Mouse (Mus musculus): ENCODE measurements at regions not wholly inside any gene's neighbourhood (a gene's known extent, or its start where the extent isn't known, plus 50 kb on each side); places are given as distances from the start of the nearest gene placed in this dataset.

- intact Hi-C loops (cut with DNase I) = no loop called here
- DNase-seq = no peak
These were observed 491.6 kb upstream of the Kif2a start for GRCm38 (mm10) chr13:107513274-107514146.

GRCm38 (mm10) chr13:107507336-107507735, 485.4 kb upstream of the Kif2a start:
- no peak for DNase-seq
- intact Hi-C loops (cut with DNase I) = no loop called here

DNA sequence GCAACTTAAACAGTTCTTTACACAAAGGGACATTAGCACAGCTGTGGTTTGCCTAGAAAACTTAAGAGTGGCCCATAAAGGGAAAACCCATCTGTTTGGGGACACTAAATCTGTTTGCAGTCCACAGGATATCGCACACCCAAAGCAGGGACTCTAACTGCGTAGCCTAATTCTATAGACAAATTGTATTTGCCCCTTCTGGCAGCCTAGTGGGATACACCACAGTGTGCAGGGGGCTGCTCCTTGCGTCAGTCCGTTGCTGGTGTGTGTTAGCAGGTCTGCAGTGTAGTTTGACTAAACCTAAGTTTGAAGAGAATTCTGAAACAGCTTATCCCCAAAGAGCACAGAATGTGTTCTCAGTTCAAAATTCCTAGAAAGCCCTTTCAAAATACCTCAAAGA, 484.9 kb upstream of the Kif2a start:
- no peak for DNase-seq
- intact Hi-C loops (cut with DNase I) = no loop called here

GRCm38 (mm10) chr13:107505318-107505717, 483.4 kb upstream of the Kif2a start:
- no peak for DNase-seq
- intact Hi-C loops (cut with DNase I) = no loop called here

GRCm38 (mm10) chr13:107502261-107502660, 480.3 kb upstream of the Kif2a start:
- intact Hi-C loops (cut with DNase I) = no loop called here
- no peak for DNase-seq

GRCm38 (mm10) chr13:107500776-107501489, 479.0 kb upstream of the Kif2a start:
- intact Hi-C loops (cut with DNase I) = no loop called here
- DNase-seq = no peak

GRCm38 (mm10) chr13:107499296-107499695, 477.4 kb upstream of the Kif2a start:
- DNase-seq = no peak
- intact Hi-C loops (cut with DNase I) = no loop called here

DNA sequence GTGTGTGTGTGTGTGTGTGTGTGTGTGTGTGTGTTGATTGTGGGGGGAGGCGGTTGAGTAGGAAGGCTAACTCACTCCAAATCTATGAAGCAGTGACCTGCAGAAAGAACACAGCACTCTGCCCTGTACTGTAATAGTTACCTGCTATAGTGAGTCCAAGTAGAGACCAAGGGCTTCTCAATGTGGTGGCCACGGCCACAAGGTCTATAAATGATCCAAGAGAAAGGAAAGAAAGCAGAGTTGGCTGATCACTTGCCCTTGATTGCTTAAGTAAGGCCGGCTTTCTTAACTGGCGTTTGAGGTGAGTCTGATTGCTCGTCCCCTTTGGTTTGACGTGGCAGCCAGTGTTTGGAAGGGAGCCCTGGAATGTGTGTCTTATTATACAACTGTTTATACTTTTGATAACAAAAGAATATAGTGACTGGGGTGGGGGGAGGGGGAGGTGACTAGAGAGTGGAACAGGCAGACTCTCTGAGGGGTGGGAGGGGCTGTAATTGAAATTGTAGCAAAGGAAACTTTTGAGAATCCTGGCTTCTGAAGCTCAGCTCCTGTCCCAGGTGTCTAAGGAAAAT, 473.3 kb upstream of the Kif2a start:
- no peak for DNase-seq
- intact Hi-C loops (cut with DNase I) = no loop called here

DNA sequence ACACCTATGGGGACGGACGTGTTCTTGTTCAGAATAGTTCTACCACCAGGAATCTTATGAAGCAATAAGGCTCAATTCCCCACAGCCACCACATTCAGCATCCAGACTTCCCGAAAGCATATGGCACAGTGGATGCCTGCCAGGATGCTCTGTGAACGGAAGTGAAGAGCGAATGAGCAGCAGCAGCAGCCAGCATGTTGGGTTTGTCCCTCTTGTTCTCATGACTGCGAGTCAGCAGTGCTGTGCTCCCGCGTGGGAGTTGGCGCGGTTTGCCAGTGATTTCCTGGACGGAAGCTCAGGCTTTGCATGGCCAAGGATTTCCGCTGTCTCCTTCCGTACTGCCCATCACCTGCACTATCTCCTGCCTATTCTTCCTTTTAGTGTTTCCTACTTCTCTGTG, 471.8 kb upstream of the Kif2a start:
- intact Hi-C loops (cut with DNase I) = no loop called here
- peak; percentile 88 for DNase-seq

DNA sequence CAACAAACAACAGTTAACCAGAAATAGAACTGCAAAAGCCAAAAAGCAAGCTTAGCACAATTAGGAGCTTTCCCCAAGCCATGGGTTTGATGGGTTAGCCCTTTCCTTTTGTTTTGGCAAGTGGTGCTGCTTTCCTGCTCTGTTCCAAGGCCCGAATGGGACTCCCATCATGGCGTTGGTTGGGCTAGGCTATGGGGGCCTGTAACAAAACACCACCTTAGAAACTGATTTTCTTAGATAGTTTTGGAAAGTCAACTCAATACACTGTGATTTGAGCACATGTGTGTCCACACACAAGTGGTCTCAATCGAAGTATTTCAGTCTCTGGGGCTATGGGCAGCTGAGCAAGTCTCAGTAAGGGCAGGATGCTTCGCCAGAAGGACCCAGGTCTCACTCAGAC, 470.5 kb upstream of the Kif2a start:
- no peak for DNase-seq
- intact Hi-C loops (cut with DNase I) = no loop called here

DNA sequence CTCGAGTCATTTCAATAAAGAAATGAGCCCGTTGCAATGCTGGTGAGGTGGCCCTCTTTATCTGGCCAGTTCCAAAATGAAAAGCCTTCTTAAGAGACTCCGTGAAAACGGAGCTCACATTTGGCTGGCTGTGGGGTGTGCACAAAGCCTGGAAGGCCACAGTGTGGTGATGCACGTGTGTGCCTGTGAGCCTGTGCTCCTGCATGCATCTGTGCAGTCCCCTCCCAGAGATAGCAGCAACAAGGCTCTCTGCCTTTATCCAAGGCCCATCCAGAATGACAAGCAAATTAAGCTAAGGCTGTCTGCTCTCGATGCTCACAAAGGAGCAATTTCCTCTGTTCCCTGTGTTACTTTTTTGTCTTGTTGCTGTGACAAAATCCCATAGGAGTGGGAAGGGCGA, 469.5 kb upstream of the Kif2a start:
- intact Hi-C loops (cut with DNase I) = no loop called here
- DNase-seq = no peak

- intact Hi-C loops (cut with DNase I) = no loop called here
- DNase-seq = no peak
These were observed 463.6 kb upstream of the Kif2a start for GRCm38 (mm10) chr13:107485400-107486017.

DNA sequence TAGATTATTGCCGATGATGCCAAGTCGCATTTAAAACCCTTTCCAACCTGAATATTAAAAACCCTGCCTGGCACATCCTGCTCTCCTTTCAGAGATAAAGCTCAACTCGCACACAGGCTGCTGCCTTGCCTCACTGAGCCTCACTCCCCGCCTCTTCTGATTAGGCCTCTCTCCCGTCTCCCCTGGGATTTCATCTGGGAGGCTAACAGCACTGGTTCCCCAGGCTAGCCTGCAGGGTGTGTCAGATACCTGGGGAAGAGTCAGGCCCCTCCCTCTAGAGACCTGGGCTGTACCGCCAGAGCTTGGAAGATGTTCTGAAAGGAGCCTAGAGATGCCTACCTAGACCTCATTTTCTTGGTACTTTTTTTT, 462.7 kb upstream of the Kif2a start:
- intact Hi-C loops (cut with DNase I) = no loop called here
- no peak for DNase-seq

- no peak for DNase-seq
- intact Hi-C loops (cut with DNase I) = no loop called here
These were observed 462.2 kb upstream of the Kif2a start for GRCm38 (mm10) chr13:107483967-107484629.

DNA sequence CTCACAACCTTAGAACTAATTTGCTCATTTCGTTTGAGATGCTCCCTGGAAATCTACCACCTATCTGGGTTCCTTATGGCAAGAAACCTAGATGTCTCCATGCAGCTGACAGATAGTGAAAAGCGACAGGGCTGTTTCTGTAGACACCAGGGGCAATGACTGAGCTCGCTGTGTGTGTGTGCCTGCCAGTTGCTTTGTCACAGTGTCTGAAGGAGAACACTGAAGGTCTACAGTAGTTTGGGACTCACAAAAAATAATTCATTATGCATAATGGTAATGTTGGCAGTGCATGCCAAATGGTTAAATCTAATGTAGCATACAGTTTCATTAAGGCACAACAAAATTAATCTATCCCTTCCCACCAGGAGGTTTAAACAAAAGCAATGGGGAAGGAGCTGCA, 453.2 kb upstream of the Kif2a start:
- intact Hi-C loops (cut with DNase I) = no loop called here
- no peak for DNase-seq

GRCm38 (mm10) chr13:107469491-107470276, 447.8 kb upstream of the Kif2a start:
- peak; percentile 82 for DNase-seq
- intact Hi-C loops (cut with DNase I) = loop anchor here (10.0 kb wide), 2 partner anchors 175 to 575 kb away; partner anchors contain the start of gene Smim15

DNA sequence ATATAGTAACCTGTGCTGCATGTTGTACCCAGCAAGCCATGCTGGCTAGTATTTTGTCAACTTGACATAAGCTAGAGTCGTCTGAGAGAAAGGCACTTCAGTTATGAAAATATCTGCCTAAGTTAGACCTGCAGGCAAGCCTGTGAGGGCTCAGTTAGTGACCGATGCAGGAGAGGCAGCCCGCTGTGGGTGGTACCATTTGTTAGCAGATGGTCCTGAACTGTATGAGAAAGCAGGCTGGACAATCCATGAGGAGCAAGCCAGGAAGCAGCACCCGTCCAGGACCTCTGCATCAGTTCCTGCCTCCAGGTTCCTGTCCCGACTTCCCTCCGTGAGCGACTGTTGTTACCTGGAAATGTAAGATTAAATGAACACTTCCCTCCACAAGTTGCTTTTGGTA, 440.9 kb upstream of the Kif2a start:
- DNase-seq = no peak
- intact Hi-C loops (cut with DNase I) = loop anchor here (5.0 to 10.0 kb wide), 3 partner anchors 182 to 582 kb away; partner anchors contain the start of gene Smim15

- intact Hi-C loops (cut with DNase I) = loop anchor here (5.0 to 10.0 kb wide), 3 partner anchors 184 to 584 kb away; partner anchors contain the start of gene Smim15
- DNase-seq = peak; percentile 60
These were observed 439.4 kb upstream of the Kif2a start for GRCm38 (mm10) chr13:107461048-107461912.

GRCm38 (mm10) chr13:107458730-107459129, 436.8 kb upstream of the Kif2a start:
- intact Hi-C loops (cut with DNase I) = no loop called here
- no peak for DNase-seq
